Comparison of ENCODE assay signal across 17 mouse cellular contexts in the genomic region with DNA sequence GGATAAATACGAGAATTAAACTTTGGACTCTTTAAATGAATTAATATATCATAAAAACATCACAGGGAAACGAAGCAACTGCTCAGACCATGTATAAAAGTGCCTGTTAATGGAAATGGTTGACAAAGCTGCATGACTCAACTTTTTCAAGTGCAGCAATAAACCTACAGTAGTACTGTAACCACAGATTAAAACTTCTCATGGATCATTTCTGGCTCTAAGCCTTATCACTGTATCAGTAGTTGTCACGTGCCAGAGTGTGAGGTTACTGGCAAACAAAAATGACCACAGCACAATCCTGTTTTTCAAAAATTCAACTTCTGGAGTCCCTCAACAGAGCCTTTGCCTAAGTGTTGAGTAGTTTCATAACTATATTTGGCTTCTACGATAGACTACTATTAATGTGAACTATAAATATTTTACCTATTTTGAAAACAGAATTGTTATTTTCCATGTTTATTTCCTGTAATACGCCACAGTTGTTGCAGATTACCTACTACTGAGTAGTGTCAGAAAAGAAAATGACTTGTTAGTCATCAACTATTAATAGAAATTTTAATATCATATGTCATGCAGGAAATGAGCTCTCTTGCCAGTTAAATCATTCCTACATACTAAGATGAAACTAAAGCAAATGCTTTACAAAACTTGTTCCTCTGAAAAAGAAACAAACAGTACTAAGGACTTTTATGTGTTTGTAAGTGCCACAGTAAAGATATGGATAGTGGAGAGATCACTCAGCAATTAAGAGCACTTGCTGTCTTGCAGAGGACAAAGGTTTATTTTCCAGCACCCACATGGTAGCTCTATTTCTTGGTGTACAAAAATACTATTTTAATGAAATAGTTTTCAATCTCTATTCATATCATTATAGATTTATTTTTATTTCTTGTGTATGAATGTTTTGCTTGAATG.
DNase-seq lines count a peak whose midpoint lies in the region; ATAC-seq and TF ChIP-seq lines count a peak whose summit lies in the region.
"Had no signal": no experiment of that assay in that cellular context is flagged by ENCODE, and none has a peak within 500 bp of the region (broad histone marks: within the 10 kb centered on the region; RNA-seq: fewer than 3 reads in every experiment).

No protein-coding gene starts in this region.

- H3K9ac ChIP-seq in heart, postnatal 0 days (replicated peaks; ENCODE audit: low read depth, low read length): no peak overlapping the region
- no peak overlapping the region for H3K9ac ChIP-seq in midbrain, embryonic 15.5 days
- H3K9ac ChIP-seq: forebrain, postnatal 0 days; limb, embryonic 12.5 days; neural tube, embryonic 13.5 days had no signal

- peaks cover 56% of the 10 kb centered on the region for H3K36me3 ChIP-seq in heart, postnatal 0 days (replicated peaks; ENCODE audit: control insufficient read depth, insufficient read depth, low read length)
- H3K36me3 ChIP-seq in midbrain, embryonic 15.5 days (replicated peaks): peaks cover 30% of the 10 kb centered on the region; the same call in 1 of the 2 replicates

- intact Hi-C loops in heart, postnatal 14 days (cut with DNase I): no loop called here

- H3K4me3 ChIP-seq in heart, postnatal 0 days (ENCODE audit: low read depth, low read length): no peak overlapping the region
- no peak overlapping the region for H3K4me3 ChIP-seq in embryonic fibroblast, embryonic 13.5 days (ENCODE audit: insufficient read depth, low read length)
- H3K4me3 ChIP-seq in midbrain, embryonic 15.5 days: no peak overlapping the region
- H3K4me3 ChIP-seq: limb, embryonic 12.5 days; neural tube, embryonic 13.5 days had no signal

- H3K9me3 ChIP-seq in heart, postnatal 0 days (replicated peaks; ENCODE audit: control insufficient read depth, low read length): no peaks in the 10 kb centered on the region
- H3K9me3 ChIP-seq in midbrain, embryonic 15.5 days: no peaks in the 10 kb centered on the region
- H3K9me3 ChIP-seq: limb, embryonic 12.5 days; neural tube, embryonic 13.5 days had no signal

- no peaks in the 10 kb centered on the region for H3K27me3 ChIP-seq in heart, postnatal 0 days (ENCODE audit: control insufficient read depth, insufficient read depth, low read length)
- no peaks in the 10 kb centered on the region for H3K27me3 ChIP-seq in midbrain, embryonic 15.5 days (replicated peaks)
- H3K27me3 ChIP-seq: limb, embryonic 12.5 days; neural tube, embryonic 13.5 days had no signal

- peak; percentile 78 for DNase-seq in heart, postnatal 0 days (ENCODE audit: low spot score)
- no peak for DNase-seq in heart, postnatal 14 days
- DNase-seq in right cerebral cortex, postnatal 14 days: no peak
- DNase-seq: adrenal gland, postnatal 14 days; forebrain, postnatal 0 days; kidney, postnatal 10 days; layer of hippocampus, postnatal 36 days; midbrain, embryonic 14.5 days; right cerebral cortex, adult 18-20 months; thymus, postnatal 14 days had no signal

- TF ChIP-seq POLR2A in embryonic fibroblast, embryonic 13.5 days (IDR thresholded peaks at IDR 0.05; ENCODE audit: low read depth, low read length): no peak

- H3K4me2 ChIP-seq in heart, postnatal 0 days (ENCODE audit: low read depth, low read length): no peak overlapping the region
- no peak overlapping the region for H3K4me2 ChIP-seq in midbrain, embryonic 15.5 days
- H3K4me2 ChIP-seq: limb, embryonic 12.5 days; neural tube, embryonic 13.5 days had no signal

- no peak for TF ChIP-seq CTCF in heart, postnatal 0 days (IDR thresholded peaks at IDR 0.05; ENCODE audit: low read depth)
- TF ChIP-seq CTCF in embryonic fibroblast, embryonic 13.5 days (IDR thresholded peaks at IDR 0.05; ENCODE audit: borderline replicate concordance, insufficient read depth, low read length): no peak

- TF ChIP-seq EP300 in heart, postnatal 0 days (IDR thresholded peaks at IDR 0.05; ENCODE audit: low read depth): 0 out of 2 replicates have a peak, but pooled peaks have one; percentile 21

- H3K4me1 ChIP-seq in heart, postnatal 0 days (ENCODE audit: control insufficient read depth, insufficient read depth): 0 out of 2 replicates have a peak, but pooled peaks cover 13% of the 10 kb centered on the region
- peaks cover 4% of the 10 kb centered on the region; the same call in 1 of the 2 replicates for H3K4me1 ChIP-seq in embryonic fibroblast, embryonic 13.5 days (ENCODE audit: control insufficient read depth, insufficient read depth, low read length)
- H3K4me1 ChIP-seq in midbrain, embryonic 15.5 days: no peaks in the 10 kb centered on the region
- H3K4me1 ChIP-seq: limb, embryonic 12.5 days; neural tube, embryonic 13.5 days had no signal

- peak; percentile 77; the same call in 1 of the 2 replicates for ATAC-seq in heart, postnatal 0 days (ENCODE audit: insufficient read depth, low read depth)
- ATAC-seq in CD4-positive, CD25-positive, alpha-beta regulatory T cell, adult 4 months: peak; percentile 69
- peak; percentile 78 for ATAC-seq in megakaryocyte progenitor cell, adult 5-6 weeks (replicated peaks; ENCODE audit: poor library complexity)
- ATAC-seq in midbrain, embryonic 15.5 days (replicated peaks): no peak
- ATAC-seq: forebrain, postnatal 0 days; hindbrain, embryonic 16.5 days had no signal

- 46% methylated on average over 5 of the region's 5 CpGs for WGBS in heart, postnatal 0 days
- 96% methylated on average over 5 of the region's 5 CpGs for WGBS in midbrain, embryonic 15.5 days

- peak overlapping the region; percentile 81 for H3K27ac ChIP-seq in heart, postnatal 0 days (ENCODE audit: low read depth)
- peak overlapping the region; percentile 72; the same call in 1 of the 2 replicates for H3K27ac ChIP-seq in embryonic fibroblast, embryonic 13.5 days (ENCODE audit: insufficient read depth, low read length)
- H3K27ac ChIP-seq in midbrain, embryonic 15.5 days: no peak overlapping the region
- H3K27ac ChIP-seq: limb, embryonic 12.5 days; neural tube, embryonic 13.5 days had no signal
